Mouse (Mus musculus): ENCODE measurements around the gene Gm21830. TPM values are rescaled to one million over a fixed set of nuclear protein-coding genes. Genes with fewer than 3 reads are reported as not detected.
"Not testable (repeated sequence)": the region's sequence is repeated elsewhere in the genome, so short reads cannot be mapped to it uniquely, and the experiment has no call there.

The Gm21830 gene
- polyA plus RNA-seq (2016; fragmentation: Nextera tagmentation; extraction: Ambion mirVana) = not detected in 2 replicates

DNA sequence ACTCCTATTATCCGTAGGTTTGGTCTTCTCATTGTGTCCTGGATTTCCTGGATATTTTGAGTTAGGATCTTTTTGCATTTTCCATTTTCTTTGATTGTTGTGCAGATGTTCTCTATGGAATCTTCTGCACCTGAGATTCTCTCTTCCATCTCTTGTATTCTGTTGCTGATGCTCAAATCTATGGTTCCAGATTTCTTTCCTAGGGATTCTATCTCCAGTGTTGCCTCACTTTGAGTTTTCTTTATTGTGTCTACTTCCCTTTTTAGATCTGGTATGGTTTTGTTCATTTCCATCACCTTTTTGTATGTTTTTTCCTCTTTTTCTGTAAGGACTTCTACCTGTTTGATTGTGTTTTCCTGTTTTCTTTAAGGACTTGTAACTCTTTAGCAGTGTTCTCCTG is at the start of gene Gm21830:
TSS of gene Gm21830 (plus strand) at position 301 of the 400 bp plus-strand sequence.
- no CpG with 5 or more reads among the region's 1 CpGs for whole genome bisulfite sequencing

DNA sequence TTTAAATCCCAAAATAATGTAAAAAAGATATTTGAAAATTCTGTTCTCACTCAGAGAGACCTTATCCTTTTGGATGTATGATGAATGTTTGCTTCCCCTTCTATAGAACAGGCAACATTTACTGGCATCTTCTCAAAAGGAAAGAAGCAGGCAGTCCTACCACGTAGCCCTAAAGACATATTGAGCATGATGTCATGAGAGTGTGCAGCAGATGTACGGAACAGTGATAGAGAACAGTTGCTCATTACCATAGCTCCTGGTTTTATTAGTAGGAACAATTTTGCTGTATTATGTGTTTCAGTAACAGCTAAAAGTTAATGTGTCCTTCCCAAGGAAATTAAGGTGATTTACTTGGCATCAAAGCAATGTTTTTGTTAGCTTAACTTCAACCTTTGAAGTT is 49.0 kb upstream of the Gm21830 start:
- Histone ChIP-seq H3K9me3 (no peaks in the 10 kb centered on the region), H3K4me1 (no peaks in the 10 kb centered on the region), H3K27ac (no peak overlapping the region), H3K4me3 (no peak overlapping the region), H3K36me3 (no peaks in the 10 kb centered on the region), H3K27me3 (ENCODE audit: insufficient read depth, poor library complexity, severe bottlenecking) (no peaks in the 10 kb centered on the region)
- WGBS = 75% methylated on average over 2 of the region's 2 CpGs
- no peak for DNase-seq (ENCODE audit: low spot score)

More for the DNA sequence above, at the start of gene Gm21830:
- not testable (repeated sequence) for H3K27me3 ChIP-seq (ENCODE audit: insufficient read depth, poor library complexity, severe bottlenecking); H3K36me3 ChIP-seq; H3K4me3 ChIP-seq; DNase-seq (ENCODE audit: low spot score); H3K9me3 ChIP-seq; H3K27ac ChIP-seq; H3K4me1 ChIP-seq

DNA sequence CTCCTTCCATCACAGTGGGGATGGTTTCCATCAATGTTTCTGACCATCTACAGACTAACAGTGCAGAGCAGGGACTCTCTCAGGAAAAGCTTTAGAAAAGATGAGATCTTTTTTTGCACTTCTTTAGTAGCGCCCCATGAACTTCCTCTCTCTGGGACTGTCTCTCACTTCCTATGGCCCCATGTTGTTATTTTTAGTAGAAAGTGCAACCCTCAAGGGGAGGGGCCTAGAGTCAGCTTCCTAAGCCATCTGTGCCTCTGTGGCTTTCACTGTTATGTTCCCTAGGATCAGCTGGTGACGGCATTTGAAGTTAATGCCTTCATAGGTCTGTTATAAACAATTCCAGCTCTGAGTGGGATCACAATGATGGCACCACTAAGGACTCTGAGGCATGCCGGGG is 35.0 kb upstream of the Gm21830 start:
- no peaks in the 10 kb centered on the region for H3K9me3 ChIP-seq
- H3K36me3 ChIP-seq = no peaks in the 10 kb centered on the region
- 60% methylated on average over 3 of the region's 3 CpGs for WGBS
- H3K27ac ChIP-seq = no peak overlapping the region
- no peak for DNase-seq (ENCODE audit: low spot score)
- no peaks in the 10 kb centered on the region for H3K4me1 ChIP-seq
- H3K27me3 ChIP-seq (ENCODE audit: insufficient read depth, poor library complexity, severe bottlenecking) = no peaks in the 10 kb centered on the region
- no peak overlapping the region for H3K4me3 ChIP-seq

DNA sequence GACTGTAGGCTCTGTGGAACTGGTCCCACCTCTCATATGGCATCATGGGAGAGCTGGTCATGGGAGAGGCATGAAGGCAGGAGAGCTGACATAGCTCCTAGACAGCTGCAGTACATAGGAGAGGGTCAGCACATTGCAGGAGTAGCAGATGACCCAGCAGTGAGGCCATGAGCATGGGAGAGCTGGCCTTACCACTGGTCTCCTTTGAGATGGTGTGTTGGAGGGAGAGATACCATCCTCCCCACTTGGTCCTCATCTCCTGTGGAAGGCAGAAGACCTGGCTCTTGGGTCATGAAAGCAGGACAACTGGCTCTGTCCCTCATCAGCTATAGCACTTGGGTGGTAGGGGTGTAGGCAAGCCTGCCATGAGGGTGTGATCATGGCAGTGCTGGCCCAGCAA is 7.3 kb downstream of the Gm21830 start:
- no peaks in the 10 kb centered on the region for H3K9me3 ChIP-seq
- no peaks in the 10 kb centered on the region for H3K36me3 ChIP-seq
- no peak overlapping the region for H3K4me3 ChIP-seq
- peak; percentile 68 for DNase-seq (ENCODE audit: low spot score)
- H3K4me1 ChIP-seq = no peaks in the 10 kb centered on the region
- no peak overlapping the region for H3K27ac ChIP-seq
- no peaks in the 10 kb centered on the region for H3K27me3 ChIP-seq (ENCODE audit: insufficient read depth, poor library complexity, severe bottlenecking)

DNA sequence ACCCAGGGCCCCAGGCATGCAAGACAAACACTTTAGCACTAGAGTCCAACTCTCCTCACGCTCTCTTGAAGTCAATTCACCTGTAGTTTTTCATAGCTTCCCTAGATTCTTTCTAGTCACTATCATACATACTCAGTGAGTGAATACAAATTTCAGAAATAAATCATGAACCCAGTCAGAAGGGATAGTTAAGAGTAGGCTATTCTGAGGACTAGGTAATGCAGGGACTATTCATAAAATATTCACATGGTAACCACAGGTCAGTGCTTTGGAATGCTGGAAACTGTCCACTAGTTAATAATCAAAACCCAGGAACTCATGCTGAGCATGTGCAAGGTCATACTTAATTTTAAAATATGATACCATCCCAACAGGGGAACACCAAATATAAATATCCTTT is 9.3 kb downstream of the Gm21830 start:
- H3K27me3 ChIP-seq (ENCODE audit: insufficient read depth, poor library complexity, severe bottlenecking) = no peaks in the 10 kb centered on the region
- no peaks in the 10 kb centered on the region for H3K4me1 ChIP-seq
- no peak for DNase-seq (ENCODE audit: low spot score)
- 88% methylated on average over 1 of the region's 1 CpGs for WGBS
- no peaks in the 10 kb centered on the region for H3K36me3 ChIP-seq
- no peaks in the 10 kb centered on the region for H3K9me3 ChIP-seq
- H3K27ac ChIP-seq = no peak overlapping the region
- no peak overlapping the region for H3K4me3 ChIP-seq

DNA sequence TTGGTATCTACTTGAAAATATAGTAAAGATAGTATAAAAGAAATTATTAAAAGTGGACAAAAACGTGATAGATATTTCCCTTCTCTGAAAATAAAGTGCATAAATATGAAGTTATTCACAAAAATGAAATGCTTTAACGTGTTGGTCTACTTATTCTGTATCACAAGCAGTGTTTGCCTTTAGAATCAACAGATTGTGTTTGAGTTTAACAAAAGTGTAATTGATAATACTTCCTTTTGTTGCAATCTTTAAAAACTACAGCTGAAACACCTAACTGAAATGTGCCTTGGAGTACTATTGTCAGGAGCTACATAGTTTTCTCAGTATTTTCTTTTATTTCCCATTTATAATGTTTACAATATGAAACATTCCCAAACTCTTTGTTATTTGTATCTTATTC is 19.6 kb downstream of the Gm21830 start, which contains the start of gene Gm26727:
TSS of gene Gm26727 (minus strand) at position 101 of the 400 bp plus-strand sequence.
- Histone ChIP-seq H3K9me3 (no peaks in the 10 kb centered on the region), H3K27ac (no peak within 1 kb of the TSS), H3K4me3 (no peak within 1 kb of the TSS), H3K4me1 (no peaks in the 10 kb centered on the region), H3K36me3 (no peaks in the 10 kb centered on the region), H3K27me3 (ENCODE audit: insufficient read depth, poor library complexity, severe bottlenecking) (no peaks in the 10 kb centered on the region)
- no peak for DNase-seq (ENCODE audit: low spot score)
- 48% methylated on average over 2 of the region's 2 CpGs for WGBS

DNA sequence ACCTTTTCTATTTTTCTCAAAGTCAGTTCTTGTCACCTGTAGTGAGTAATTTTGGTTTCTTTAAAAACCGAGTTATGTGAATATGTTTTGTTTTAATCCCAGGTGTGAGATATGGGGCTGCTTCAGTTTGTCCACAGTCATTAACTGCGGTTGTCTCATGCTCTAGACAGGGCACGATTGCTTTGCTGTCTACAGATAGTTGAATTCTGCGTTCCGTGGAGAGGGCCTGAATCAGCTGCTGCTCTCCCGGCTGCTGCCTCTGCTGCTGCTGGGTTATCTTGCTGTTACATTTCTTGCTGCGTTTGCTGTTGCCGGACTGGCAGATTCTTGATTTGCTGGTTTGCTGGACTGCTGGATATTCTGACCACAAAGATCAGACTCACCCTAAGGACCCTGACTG is 24.8 kb downstream of the Gm21830 start:
- H3K9me3 ChIP-seq = no peaks in the 10 kb centered on the region
- no peak for DNase-seq (ENCODE audit: low spot score)
- 63% methylated on average over 8 of the region's 8 CpGs for WGBS

DNA sequence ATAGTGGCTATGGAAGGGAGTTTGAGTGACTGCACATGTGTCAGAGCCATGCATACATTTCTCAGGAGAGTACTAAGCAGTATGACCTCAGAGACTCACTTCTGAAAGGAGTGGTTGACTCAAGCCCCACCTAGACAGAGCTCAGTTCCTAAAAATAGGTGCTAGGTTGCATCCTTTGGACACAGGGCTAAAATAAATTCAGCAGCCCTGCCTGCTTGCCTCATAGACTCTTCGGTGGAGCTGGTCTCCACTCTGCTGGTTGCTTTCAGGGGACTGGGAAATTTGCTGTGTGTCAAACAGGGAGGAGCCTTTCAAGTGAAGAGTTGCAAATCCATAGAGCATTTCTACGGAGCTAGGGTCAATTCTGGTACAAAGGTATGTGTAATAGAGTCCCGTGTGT is 32.3 kb downstream of the Gm21830 start, which contains the start of gene Xirp2:
TSS of gene Xirp2 (plus strand) at position 223 of the 400 bp plus-strand sequence.
- Histone ChIP-seq H3K36me3 (no peaks in the 10 kb centered on the region), H3K27me3 (ENCODE audit: insufficient read depth, poor library complexity, severe bottlenecking) (no peaks in the 10 kb centered on the region), H3K27ac (no peak within 1 kb of the TSS), H3K4me1 (no peaks in the 10 kb centered on the region), H3K9me3 (no peaks in the 10 kb centered on the region), H3K4me3 (no peak within 1 kb of the TSS)
- no peak for DNase-seq (ENCODE audit: low spot score)
- 63% methylated on average over 3 of the region's 3 CpGs for WGBS

More for the DNA sequence above, 24.8 kb downstream of the Gm21830 start:
- H3K4me1 ChIP-seq = no peaks in the 10 kb centered on the region
- no peak overlapping the region for H3K4me3 ChIP-seq
- H3K27me3 ChIP-seq (ENCODE audit: insufficient read depth, poor library complexity, severe bottlenecking) = no peaks in the 10 kb centered on the region
- H3K27ac ChIP-seq = no peak overlapping the region
- no peaks in the 10 kb centered on the region for H3K36me3 ChIP-seq

DNA sequence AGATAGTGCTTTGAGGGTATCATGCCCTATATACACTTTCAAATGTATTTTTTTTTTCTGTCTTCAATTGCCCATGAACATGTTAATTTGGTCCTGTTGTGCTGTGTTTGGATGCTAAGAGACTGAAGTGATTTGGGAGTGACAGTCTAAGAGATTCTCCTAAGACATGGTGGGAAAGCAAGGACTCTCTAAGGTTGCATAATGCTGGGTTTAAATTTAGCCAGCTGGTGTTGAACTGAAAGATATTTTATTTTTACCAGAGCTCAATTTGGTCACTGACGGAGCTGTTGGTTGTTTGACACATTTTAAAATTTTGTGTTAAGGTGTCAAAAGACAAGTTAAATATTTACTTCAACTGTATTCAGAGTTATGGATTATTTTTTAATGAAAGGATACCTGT is 33.2 kb downstream of the Gm21830 start:
- 75% methylated on average over 1 of the region's 1 CpGs for WGBS

DNA sequence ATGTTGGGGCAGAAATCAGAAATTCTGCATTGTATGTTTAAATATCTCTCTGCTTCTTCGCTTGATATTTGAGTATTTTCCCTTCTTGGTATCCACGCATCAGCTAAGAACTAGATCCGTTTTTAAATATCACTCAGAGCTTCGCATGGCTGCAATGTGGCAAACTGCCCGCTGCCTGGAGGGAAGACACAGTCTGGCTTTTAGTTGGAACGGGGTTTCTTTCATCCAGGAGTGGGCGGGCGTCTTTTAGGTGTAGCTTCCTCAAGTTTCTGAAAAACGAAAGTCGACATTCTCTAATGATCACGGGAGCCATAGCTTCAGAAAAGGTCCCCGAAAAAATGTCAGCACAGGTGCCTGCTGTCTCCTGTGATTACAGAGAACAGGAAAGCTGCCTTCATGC is 33.7 kb downstream of the Gm21830 start:
- Histone ChIP-seq H3K9me3 (no peaks in the 10 kb centered on the region), H3K27ac (no peak overlapping the region), H3K4me1 (no peaks in the 10 kb centered on the region), H3K36me3 (no peaks in the 10 kb centered on the region), H3K27me3 (ENCODE audit: insufficient read depth, poor library complexity, severe bottlenecking) (no peaks in the 10 kb centered on the region), H3K4me3 (no peak overlapping the region)
- no peak for DNase-seq (ENCODE audit: low spot score)
- WGBS = 74% methylated on average over 12 of the region's 12 CpGs

More for the DNA sequence above, 33.2 kb downstream of the Gm21830 start:
- no peaks in the 10 kb centered on the region for H3K4me1 ChIP-seq
- DNase-seq (ENCODE audit: low spot score) = no peak
- no peaks in the 10 kb centered on the region for H3K9me3 ChIP-seq
- no peaks in the 10 kb centered on the region for H3K27me3 ChIP-seq (ENCODE audit: insufficient read depth, poor library complexity, severe bottlenecking)
- H3K4me3 ChIP-seq = no peak overlapping the region
- H3K36me3 ChIP-seq = no peaks in the 10 kb centered on the region
- H3K27ac ChIP-seq = no peak overlapping the region

DNA sequence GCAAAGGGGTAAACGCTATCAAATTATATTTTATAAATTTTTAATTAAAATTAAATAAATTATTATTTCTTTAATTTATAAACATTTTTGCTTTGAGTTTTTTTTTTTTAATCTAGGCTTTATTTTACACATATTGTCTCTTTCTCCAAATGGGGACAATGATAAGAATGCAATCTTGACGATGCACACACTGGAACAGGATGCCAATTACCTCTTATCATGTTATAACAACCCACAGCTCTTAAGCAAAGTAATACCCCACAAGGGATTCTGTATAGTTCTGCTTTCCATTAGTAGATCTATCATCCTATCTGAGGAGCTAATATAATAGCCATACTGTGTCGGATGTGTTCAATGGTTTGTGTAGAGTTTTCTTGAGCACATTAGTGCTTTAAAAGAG is 47.3 kb downstream of the Gm21830 start:
- Histone ChIP-seq H3K27ac (no peak overlapping the region), H3K9me3 (no peaks in the 10 kb centered on the region), H3K4me3 (no peak overlapping the region), H3K4me1 (no peaks in the 10 kb centered on the region), H3K36me3 (no peaks in the 10 kb centered on the region), H3K27me3 (ENCODE audit: insufficient read depth, poor library complexity, severe bottlenecking) (no peaks in the 10 kb centered on the region)
- no peak for DNase-seq (ENCODE audit: low spot score)
- 71% methylated on average over 3 of the region's 3 CpGs for WGBS

DNA sequence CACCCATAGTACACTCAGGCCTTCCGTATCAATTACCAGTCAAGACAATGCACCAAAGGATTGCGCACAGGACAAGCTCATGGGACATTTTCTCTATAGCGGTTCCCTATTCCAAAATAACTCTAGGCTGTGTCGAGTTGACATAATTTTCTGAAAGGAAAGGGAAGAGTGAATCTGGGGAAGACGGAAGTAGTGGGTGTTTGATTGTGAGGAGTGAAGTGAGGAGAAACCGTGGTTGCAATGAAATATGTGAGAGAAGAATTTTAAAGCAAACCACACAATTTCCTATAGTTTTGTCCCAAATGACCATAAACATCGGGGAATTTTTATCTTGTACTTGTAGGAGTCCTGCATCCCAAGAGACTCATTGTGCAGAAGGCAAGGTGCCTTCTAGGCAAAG is 53.5 kb downstream of the Gm21830 start:
- DNase-seq (ENCODE audit: low spot score) = no peak
- Histone ChIP-seq H3K4me3 (no peak overlapping the region), H3K4me1 (no peaks in the 10 kb centered on the region), H3K9me3 (no peaks in the 10 kb centered on the region), H3K27ac (no peak overlapping the region), H3K36me3 (no peaks in the 10 kb centered on the region), H3K27me3 (ENCODE audit: insufficient read depth, poor library complexity, severe bottlenecking) (no peaks in the 10 kb centered on the region)
- WGBS = 86% methylated on average over 7 of the region's 7 CpGs

DNA sequence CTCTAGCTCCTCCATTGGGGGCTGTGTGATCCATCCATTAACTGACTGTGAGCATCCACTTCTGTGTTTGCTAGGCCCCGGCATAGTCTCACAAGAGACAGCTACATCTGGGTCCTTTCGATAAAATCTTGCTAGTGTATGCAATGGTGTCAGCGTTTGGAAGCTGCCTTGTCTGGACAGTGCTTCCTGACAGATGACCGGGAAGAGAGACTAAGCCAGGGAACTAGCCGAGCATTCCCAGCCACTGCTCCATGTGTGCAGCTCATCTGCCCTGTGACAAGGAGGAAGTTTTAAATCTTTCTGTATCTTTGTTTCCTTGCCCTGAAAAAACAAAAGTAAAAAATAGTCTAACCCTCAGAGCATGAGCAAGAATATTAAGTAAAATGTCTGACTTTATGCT is 56.5 kb downstream of the Gm21830 start:
- not testable (repeated sequence) for DNase-seq (ENCODE audit: low spot score); H3K27ac ChIP-seq; H3K4me1 ChIP-seq; H3K36me3 ChIP-seq; H3K9me3 ChIP-seq; H3K4me3 ChIP-seq; H3K27me3 ChIP-seq (ENCODE audit: insufficient read depth, poor library complexity, severe bottlenecking)
- 72% methylated on average over 5 of the region's 5 CpGs for WGBS

DNA sequence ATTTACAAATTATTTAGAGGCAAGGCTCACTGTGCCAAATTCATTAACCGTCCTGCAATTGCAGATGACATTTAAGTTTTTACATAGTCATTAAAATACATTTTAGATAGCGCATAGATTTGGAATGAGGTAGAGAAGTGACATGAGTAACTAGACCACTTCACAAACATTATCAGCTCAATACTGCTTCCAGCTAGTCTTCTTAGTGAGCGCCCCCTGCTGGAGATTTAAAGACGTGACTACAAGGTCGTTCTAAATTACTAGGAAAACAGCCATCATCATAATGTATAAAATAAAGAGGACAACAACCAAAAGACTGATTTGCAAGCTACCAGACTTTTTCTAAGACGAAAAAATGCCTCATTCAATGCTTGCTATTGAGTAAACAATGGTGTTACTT is 64.2 kb downstream of the Gm21830 start:
- H3K27ac ChIP-seq = no peak overlapping the region
- H3K36me3 ChIP-seq = no peaks in the 10 kb centered on the region
- H3K4me3 ChIP-seq = no peak overlapping the region
- WGBS = 18% methylated on average over 6 of the region's 6 CpGs
- H3K4me1 ChIP-seq = peaks cover 6% of the 10 kb centered on the region; the same call in 1 of the 2 replicates
- no peaks in the 10 kb centered on the region for H3K27me3 ChIP-seq (ENCODE audit: insufficient read depth, poor library complexity, severe bottlenecking)
- no peak for DNase-seq (ENCODE audit: low spot score)
- H3K9me3 ChIP-seq = no peaks in the 10 kb centered on the region
